Mouse (Mus musculus) spleen, adult 2 months (tissue): ENCODE results near the gene Nploc4.
A peak's percentile ranks its signal among the peaks of the same experiment; 100 is the strongest.

Source experiments
- CTCF ChIP-seq: fragments of 200-500 bp; IDR thresholded peaks from 2 replicates; pipeline ENCODE4 v1.5.1; 2011; ENCODE audit warnings: mild to moderate bottlenecking, inconsistent platforms; ENCODE audit not compliant: insufficient read depth, insufficient read length, insufficient replicate concordance; ENCODE audit errors: extremely low read depth
- POLR2A ChIP-seq: fragments of 200-500 bp; IDR thresholded peaks from 2 replicates; pipeline ENCODE4 v1.6.1; 2011; ENCODE audit warnings: low read depth, low read length, inconsistent platforms

DNA sequence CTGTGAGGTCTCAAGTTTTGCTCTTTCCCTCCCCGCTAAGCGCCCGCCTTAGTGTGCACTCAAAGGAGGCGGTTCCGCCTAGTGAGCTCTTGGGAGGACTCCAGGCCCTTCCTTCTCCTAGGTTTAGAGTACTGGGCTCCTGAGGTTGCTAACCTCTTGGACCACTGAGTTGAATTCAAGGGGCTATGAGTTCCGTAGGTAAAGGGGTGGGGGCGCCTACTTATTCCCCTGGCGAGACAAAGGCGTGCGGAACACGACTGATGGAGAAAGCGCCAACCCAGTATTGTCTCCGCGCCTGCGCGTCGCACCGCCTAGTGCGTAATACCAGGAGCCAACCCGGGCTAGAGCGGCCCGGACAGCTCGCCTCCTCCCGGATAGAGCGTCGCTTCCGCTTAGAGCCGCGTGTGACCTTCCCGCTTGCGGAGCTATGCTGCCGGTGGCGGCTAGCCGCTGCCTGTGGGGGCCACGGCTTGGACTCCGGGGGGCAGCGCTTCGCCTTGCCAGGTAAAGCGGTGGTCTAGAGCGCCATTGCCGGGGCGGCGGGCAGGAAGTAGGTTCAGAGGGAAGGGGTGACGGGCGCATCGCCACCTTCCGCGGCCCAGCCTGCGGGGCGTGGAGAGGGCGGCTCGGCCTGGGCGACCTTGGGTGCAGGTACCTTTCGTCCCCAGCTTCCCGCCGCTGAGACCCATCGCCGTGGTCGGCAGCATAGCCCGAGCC lies 46.9 kb upstream of the Nploc4 start, which contains the start of gene Mrpl12:
- TF ChIP-seq POLR2A: peak; percentile 56; the same call in 1 of the 2 replicates
- TF ChIP-seq CTCF: no peak
